Mouse (Mus musculus) cerebellum, adult 2 months (tissue): ENCODE measurements around the gene Tspan5.

Experiments
- CTCF ChIP-seq: fragments of 200-500 bp; IDR thresholded peaks from 2 replicates; pipeline ENCODE4 v1.5.1; 2011; ENCODE audit warnings: low read depth, mild to moderate bottlenecking, control low read depth, low read length, moderate library complexity, borderline replicate concordance; ENCODE audit not compliant: insufficient read depth
- POLR2A ChIP-seq: fragments of 200-500 bp; IDR thresholded peaks from 2 replicates; pipeline ENCODE4 v1.6.1; 2011; ENCODE audit warnings: low read length, control low read depth, borderline replicate concordance; ENCODE audit not compliant: insufficient read depth

- TF ChIP-seq CTCF (no peak), POLR2A (no peak)
Measured at GRCm38 (mm10) chr3:138751328-138751727, 9.3 kb downstream of the Tspan5 start.
